ENCODE assay signal across 8 mouse cellular contexts in genomic region chr14:50785251-50785637, GRCm38 (mm10). TPM values are rescaled to one million over a fixed set of nuclear protein-coding genes. Genes with fewer than 3 reads are reported as not detected.
DNase-seq lines count a peak whose midpoint lies in the region; ATAC-seq lines count a peak whose summit lies in the region.

Ttc5 (minus strand) TSS chr14:50785519.

- H3K4me3 ChIP-seq in hindbrain, embryonic 16.5 days (ENCODE audit: low read length) = peak within 1 kb of the TSS; percentile 87
- H3K4me3 ChIP-seq in macrophage (ENCODE audit: inconsistent target) = peak within 1 kb of the TSS; percentile 77

- H3K9me3 ChIP-seq in hindbrain, embryonic 16.5 days (ENCODE audit: control insufficient read depth, low read length) = no peaks in the 10 kb centered on the region

- no peaks in the 10 kb centered on the region for H3K27me3 ChIP-seq in hindbrain, embryonic 16.5 days (replicated peaks; ENCODE audit: control insufficient read depth, insufficient read depth, low read length)

- peaks cover 16% of the 10 kb centered on the region for H3K4me1 ChIP-seq in hindbrain, embryonic 16.5 days (ENCODE audit: control insufficient read depth, insufficient read depth, low read depth, low read length)

- H3K36me3 ChIP-seq in hindbrain, embryonic 16.5 days (ENCODE audit: control insufficient read depth, insufficient read depth, low read length) = peaks cover 14% of the 10 kb centered on the region
- H3K36me3 ChIP-seq in macrophage (ENCODE audit: inconsistent target) = peaks cover 14% of the 10 kb centered on the region; the same call in 1 of the 2 replicates

- peak within 1 kb of the TSS; percentile 90 for H3K27ac ChIP-seq in hindbrain, embryonic 16.5 days (ENCODE audit: low read depth, low read length)
- H3K27ac ChIP-seq in macrophage = peak within 1 kb of the TSS; percentile 36

- peak within 1 kb of the TSS; percentile 66 for H3K4me2 ChIP-seq in hindbrain, embryonic 16.5 days (ENCODE audit: low read length)

- WGBS in hindbrain, embryonic 16.5 days = under 1% methylated on average over 21 of the region's 21 CpGs
- under 1% methylated on average over 21 of the region's 21 CpGs for WGBS in macrophage (ENCODE audit: missing documents)

- peak; percentile 79 for DNase-seq in WW6 (ENCODE audit: low read depth, low spot score)
- DNase-seq in cerebellum, postnatal 4 days (ENCODE audit: low spot score in 2 of 2) = peak; percentile 80 to 85
- peak; percentile 89 for DNase-seq in gastrocnemius, adult 18-20 months (ENCODE audit: low spot score)
- peak; percentile 88 to 92 for DNase-seq in left cerebral cortex, adult 18-20 months (ENCODE audit: low spot score in 2 of 2)
- DNase-seq in right cerebral cortex, adult 18-20 months = peak; percentile 88
- DNase-seq in urinary bladder, postnatal 10 days (ENCODE audit: low spot score) = peak; percentile 45

- H3K79me2 ChIP-seq in macrophage (ENCODE audit: inconsistent target) = peaks cover 50% of the 10 kb centered on the region

- peak; percentile 99 for ATAC-seq in hindbrain, embryonic 16.5 days

- H3K9ac ChIP-seq in hindbrain, embryonic 16.5 days (ENCODE audit: low read depth, low read length) = peak within 1 kb of the TSS; percentile 82

RNA-seq across cellular contexts. Expression of gene Ttc5, which starts in this region (rescaled TPM):
- total RNA-seq in gastrocnemius, adult 18-20 months (2021) = 1 to 10 TPM; 5.1 to 6.5 TPM
- 121 and 123 TPM in 2 replicates for polyA plus RNA-seq in hindbrain, embryonic 16.5 days (2015; fragmentation: Nextera tagmentation; extraction: Ambion mirVana)
- total RNA-seq in left cerebral cortex, adult 18-20 months (2021) = 10 to 100 TPM; 53.4 to 55.6 TPM
- 100 to 1,000 TPM in 5 of 26 experiments, 10 to 100 TPM in 20, 1 to 10 TPM in 1; 6.0 to 122 (median 62.3) TPM for total RNA-seq in macrophage (2018; cell fraction: chromatin; rRNA removed)
- total RNA-seq in macrophage (2018; cell fraction: cytosol; rRNA removed) = 10 to 100 TPM; 13.7 to 30.0 (median 23.7) TPM
- total RNA-seq in macrophage (2018; cell fraction: nucleus; rRNA removed) = 100 to 1,000 TPM in 1 of 26 experiments, 10 to 100 TPM in 25; 11.5 to 112 (median 46.7) TPM
- polyA plus RNA-seq in macrophage (2018) = 16.4 to 32.4 TPM (median 31.5 TPM) in 3 replicates

Comparison
In these comparisons a context has a peak if more than half of its experiments do, and no peak if none do; other contexts are left out.
1. Peak in every context shown above with its lines: DNase-seq, ATAC-seq, H3K4me3 ChIP-seq and H3K27ac ChIP-seq.
2. RNA of gene Ttc5 (total RNA-seq): 53.4 to 55.6 TPM in left cerebral cortex, adult 18-20 months; 5.1 to 6.5 TPM in gastrocnemius, adult 18-20 months; every median in the first group is over 4 times any median in the second.